Mouse (Mus musculus) embryo, embryonic 11.5 days (tissue): Measurements from ENCODE around the gene Wars.

Source experiments
- DNase-seq: peaks from one replicate; pipeline ENCODE4 v3.0.0-alpha.2; 2012; ENCODE audit warnings: low read depth, low spot score

Wars gene

GRCm38 (mm10) chr12:108893715-108894431 is at the start of gene Wars:
Gene Wars (minus strand): TSS chr12:108894174.
- peak; percentile 92 for DNase-seq

GRCm38 (mm10) chr12:108942203-108942923 is 48.4 kb upstream of the Wars start:
- DNase-seq, result no peak

GRCm38 (mm10) chr12:108941282-108941681 is 47.3 kb upstream of the Wars start:
- no peak for DNase-seq

GRCm38 (mm10) chr12:108940255-108940654 is 46.3 kb upstream of the Wars start:
- DNase-seq, result no peak

GRCm38 (mm10) chr12:108939317-108939716 is 45.3 kb upstream of the Wars start:
- DNase-seq, result no peak

- DNase-seq, result no peak
Observed at GRCm38 (mm10) chr12:108938844-108939243, 44.9 kb upstream of the Wars start.

- no peak for DNase-seq
Observed at GRCm38 (mm10) chr12:108937506-108937905, 43.5 kb upstream of the Wars start.

GRCm38 (mm10) chr12:108936834-108937233 is 42.9 kb upstream of the Wars start:
- DNase-seq, result no peak

- no peak for DNase-seq
Observed at GRCm38 (mm10) chr12:108934231-108934630, 40.3 kb upstream of the Wars start.

GRCm38 (mm10) chr12:108932113-108932512 is 38.1 kb upstream of the Wars start:
- DNase-seq, result no peak

- DNase-seq, result no peak
Observed at GRCm38 (mm10) chr12:108931341-108932053, 37.5 kb upstream of the Wars start.

- DNase-seq, result no peak
Observed at GRCm38 (mm10) chr12:108929475-108929874, 35.5 kb upstream of the Wars start.

- DNase-seq, result no peak
Observed at GRCm38 (mm10) chr12:108928249-108928648, 34.3 kb upstream of the Wars start.

- DNase-seq, result no peak
Observed at GRCm38 (mm10) chr12:108926606-108927111, 32.7 kb upstream of the Wars start.

- DNase-seq, result no peak
Observed at GRCm38 (mm10) chr12:108918753-108919152, 24.8 kb upstream of the Wars start.

GRCm38 (mm10) chr12:108917509-108917908 is 23.5 kb upstream of the Wars start:
- no peak for DNase-seq

GRCm38 (mm10) chr12:108916447-108917042 is 22.6 kb upstream of the Wars start:
- DNase-seq, result no peak

- DNase-seq, result peak; percentile 48
Observed at GRCm38 (mm10) chr12:108915893-108916292, 21.9 kb upstream of the Wars start.

GRCm38 (mm10) chr12:108914709-108915340 is 20.9 kb upstream of the Wars start:
- DNase-seq, result no peak

GRCm38 (mm10) chr12:108914198-108914597 is 20.2 kb upstream of the Wars start:
- no peak for DNase-seq

GRCm38 (mm10) chr12:108912442-108912841 is 18.5 kb upstream of the Wars start:
- no peak for DNase-seq
